Mouse (Mus musculus): ENCODE data around the gene Cpne1. TPM values are rescaled to one million over a fixed set of nuclear protein-coding genes. Genes with fewer than 3 reads are reported as not detected.

The Cpne1 gene
- polyA plus RNA-seq, 1 experiment from 2014 or later = 22.1 TPM

GRCm38 (mm10) chr2:156110627-156111357, 973 bp downstream of the Cpne1 start:
- Histone ChIP-seq H3K27ac (replicated peaks in 1 of 2; ENCODE audit: control insufficient read depth in 1 of 2, insufficient read depth in 1 of 2, low read depth in 2 of 2, low read length in 2 of 2) (peak overlapping the region; percentile 72 to 90), H3K4me2 (ENCODE audit: low read length) (peak overlapping the region; percentile 71), H3K4me1 (ENCODE audit: control insufficient read depth in 2 of 2, insufficient read depth in 2 of 2, low read length in 2 of 2) (peaks cover 2 to 16% of the 10 kb centered on the region in 2 experiments; a peak in 3 of 4 replicates), H3K9ac (ENCODE audit: low read length) (peak overlapping the region; percentile 93), H3K27me3 (ENCODE audit: control insufficient read depth, insufficient read depth, low read length) (no peaks in the 10 kb centered on the region), H3K36me3 (ENCODE audit: control insufficient read depth, insufficient read depth, low read length) (0 out of 2 replicates have a peak, but pooled peaks cover 4% of the 10 kb centered on the region), H3K9me3 (ENCODE audit: control insufficient read depth, low read length) (no peaks in the 10 kb centered on the region), H3K4me3 (ENCODE audit: control insufficient read depth in 1 of 2, insufficient read depth in 1 of 2, low read depth in 1 of 2, low read length in 2 of 2) (peak overlapping the region; percentile 80 to 93)
- WGBS = under 1% methylated on average over 16 of the region's 16 CpGs
- ATAC-seq (ENCODE audit: insufficient number of reproducible peaks, insufficient read depth, low FRiP score, low read depth) = peak; percentile 73

GRCm38 (mm10) chr2:156091926-156092325, 19.8 kb downstream of the Cpne1 start:
- 83% methylated on average over 5 of the region's 5 CpGs for WGBS
- ATAC-seq (ENCODE audit: insufficient number of reproducible peaks, insufficient read depth, low FRiP score, low read depth) = no peak
- Histone ChIP-seq H3K4me3 (ENCODE audit: control insufficient read depth in 1 of 2, insufficient read depth in 1 of 2, low read depth in 1 of 2, low read length in 2 of 2) (no peak overlapping the region), H3K36me3 (ENCODE audit: control insufficient read depth, insufficient read depth, low read length) (peaks cover 56% of the 10 kb centered on the region), H3K4me2 (ENCODE audit: low read length) (no peak overlapping the region), H3K9ac (ENCODE audit: low read length) (no peak overlapping the region), H3K9me3 (ENCODE audit: control insufficient read depth, low read length) (no peaks in the 10 kb centered on the region), H3K27me3 (ENCODE audit: control insufficient read depth, insufficient read depth, low read length) (no peaks in the 10 kb centered on the region), H3K4me1 (ENCODE audit: control insufficient read depth in 2 of 2, insufficient read depth in 2 of 2, low read length in 2 of 2) (peaks cover 0 to 2% of the 10 kb centered on the region in 2 experiments; a peak in 1 of 4 replicates), H3K27ac (replicated peaks in 1 of 2; ENCODE audit: control insufficient read depth in 1 of 2, insufficient read depth in 1 of 2, low read depth in 2 of 2, low read length in 2 of 2) (no peak overlapping the region)

- Histone ChIP-seq H3K9ac (ENCODE audit: low read length) (no peak overlapping the region), H3K36me3 (ENCODE audit: control insufficient read depth, insufficient read depth, low read length) (peaks cover 35% of the 10 kb centered on the region), H3K27me3 (ENCODE audit: control insufficient read depth, insufficient read depth, low read length) (no peaks in the 10 kb centered on the region), H3K4me2 (ENCODE audit: low read length) (no peak overlapping the region), H3K27ac (replicated peaks in 1 of 2; ENCODE audit: control insufficient read depth in 1 of 2, insufficient read depth in 1 of 2, low read depth in 2 of 2, low read length in 2 of 2) (no peak overlapping the region), H3K4me3 (ENCODE audit: control insufficient read depth in 1 of 2, insufficient read depth in 1 of 2, low read depth in 1 of 2, low read length in 2 of 2) (no peak overlapping the region), H3K9me3 (ENCODE audit: control insufficient read depth, low read length) (no peaks in the 10 kb centered on the region), H3K4me1 (ENCODE audit: control insufficient read depth in 2 of 2, insufficient read depth in 2 of 2, low read length in 2 of 2) (peaks cover 2 to 10% of the 10 kb centered on the region in 2 experiments; a peak in 1 of 4 replicates)
- ATAC-seq (ENCODE audit: insufficient number of reproducible peaks, insufficient read depth, low FRiP score, low read depth) = no peak
- WGBS = 94% methylated on average over 1 of the region's 1 CpGs
Observed at GRCm38 (mm10) chr2:156089799-156090198, 22.0 kb downstream of the Cpne1 start.

GRCm38 (mm10) chr2:156087391-156088110, 24.2 kb downstream of the Cpne1 start:
- Histone ChIP-seq H3K4me3 (ENCODE audit: control insufficient read depth in 1 of 2, insufficient read depth in 1 of 2, low read depth in 1 of 2, low read length in 2 of 2) (no peak overlapping the region), H3K36me3 (ENCODE audit: control insufficient read depth, insufficient read depth, low read length) (peaks cover 24% of the 10 kb centered on the region), H3K4me1 (ENCODE audit: control insufficient read depth in 2 of 2, insufficient read depth in 2 of 2, low read length in 2 of 2) (peaks cover 2 to 14% of the 10 kb centered on the region in 2 experiments; a peak in 1 of 4 replicates), H3K9me3 (ENCODE audit: control insufficient read depth, low read length) (no peaks in the 10 kb centered on the region), H3K27me3 (ENCODE audit: control insufficient read depth, insufficient read depth, low read length) (no peaks in the 10 kb centered on the region), H3K4me2 (ENCODE audit: low read length) (no peak overlapping the region), H3K27ac (replicated peaks in 1 of 2; ENCODE audit: control insufficient read depth in 1 of 2, insufficient read depth in 1 of 2, low read depth in 2 of 2, low read length in 2 of 2) (no peak overlapping the region), H3K9ac (ENCODE audit: low read length) (no peak overlapping the region)
- ATAC-seq (ENCODE audit: insufficient number of reproducible peaks, insufficient read depth, low FRiP score, low read depth) = no peak
- WGBS = 84% methylated on average over 7 of the region's 7 CpGs

GRCm38 (mm10) chr2:156084541-156084940, 27.2 kb downstream of the Cpne1 start:
- Histone ChIP-seq H3K27ac (replicated peaks in 1 of 2; ENCODE audit: control insufficient read depth in 1 of 2, insufficient read depth in 1 of 2, low read depth in 2 of 2, low read length in 2 of 2) (no peak overlapping the region), H3K4me2 (ENCODE audit: low read length) (no peak overlapping the region), H3K4me1 (ENCODE audit: control insufficient read depth in 2 of 2, insufficient read depth in 2 of 2, low read length in 2 of 2) (peaks cover 9 to 29% of the 10 kb centered on the region in 2 experiments; a peak in 3 of 4 replicates), H3K9me3 (ENCODE audit: control insufficient read depth, low read length) (no peaks in the 10 kb centered on the region), H3K4me3 (ENCODE audit: control insufficient read depth in 1 of 2, insufficient read depth in 1 of 2, low read depth in 1 of 2, low read length in 2 of 2) (no peak overlapping the region), H3K36me3 (ENCODE audit: control insufficient read depth, insufficient read depth, low read length) (peaks cover 13% of the 10 kb centered on the region), H3K9ac (ENCODE audit: low read length) (no peak overlapping the region), H3K27me3 (ENCODE audit: control insufficient read depth, insufficient read depth, low read length) (no peaks in the 10 kb centered on the region)
- no peak for ATAC-seq (ENCODE audit: insufficient number of reproducible peaks, insufficient read depth, low FRiP score, low read depth)
- WGBS = 85% methylated on average over 3 of the region's 3 CpGs

GRCm38 (mm10) chr2:156080391-156080790, 31.4 kb downstream of the Cpne1 start:
- no peak overlapping the region; a peak in 1 of 4 replicates for H3K27ac ChIP-seq (replicated peaks in 1 of 2; ENCODE audit: control insufficient read depth in 1 of 2, insufficient read depth in 1 of 2, low read depth in 2 of 2, low read length in 2 of 2)
- no peaks in the 10 kb centered on the region for H3K9me3 ChIP-seq (ENCODE audit: control insufficient read depth, low read length)
- no peak overlapping the region for H3K4me3 ChIP-seq (ENCODE audit: control insufficient read depth in 1 of 2, insufficient read depth in 1 of 2, low read depth in 1 of 2, low read length in 2 of 2)
- peaks cover 36% of the 10 kb centered on the region for H3K36me3 ChIP-seq (ENCODE audit: control insufficient read depth, insufficient read depth, low read length)
- H3K4me1 ChIP-seq (ENCODE audit: control insufficient read depth in 2 of 2, insufficient read depth in 2 of 2, low read length in 2 of 2) = peaks cover 11 to 19% of the 10 kb centered on the region in 2 experiments; a peak in 3 of 4 replicates
- 80% methylated on average over 7 of the region's 7 CpGs for WGBS
- no peaks in the 10 kb centered on the region for H3K27me3 ChIP-seq (ENCODE audit: control insufficient read depth, insufficient read depth, low read length)
- no peak overlapping the region for H3K4me2 ChIP-seq (ENCODE audit: low read length)
- no peak for ATAC-seq (ENCODE audit: insufficient number of reproducible peaks, insufficient read depth, low FRiP score, low read depth)
- H3K9ac ChIP-seq (ENCODE audit: low read length) = no peak overlapping the region

- Histone ChIP-seq H3K4me2 (ENCODE audit: low read length) (no peak overlapping the region), H3K9ac (ENCODE audit: low read length) (no peak overlapping the region), H3K27me3 (ENCODE audit: control insufficient read depth, insufficient read depth, low read length) (no peaks in the 10 kb centered on the region), H3K4me1 (ENCODE audit: control insufficient read depth in 2 of 2, insufficient read depth in 2 of 2, low read length in 2 of 2) (peaks cover 11 to 19% of the 10 kb centered on the region in 2 experiments; a peak in 3 of 4 replicates), H3K36me3 (ENCODE audit: control insufficient read depth, insufficient read depth, low read length) (peaks cover 43% of the 10 kb centered on the region), H3K4me3 (ENCODE audit: control insufficient read depth in 1 of 2, insufficient read depth in 1 of 2, low read depth in 1 of 2, low read length in 2 of 2) (no peak overlapping the region), H3K9me3 (ENCODE audit: control insufficient read depth, low read length) (no peaks in the 10 kb centered on the region), H3K27ac (replicated peaks in 1 of 2; ENCODE audit: control insufficient read depth in 1 of 2, insufficient read depth in 1 of 2, low read depth in 2 of 2, low read length in 2 of 2) (peak overlapping the region in 1 of 2 experiments; percentile 25; a peak in 1 of 4 replicates)
- 24% methylated on average over 4 of the region's 4 CpGs for WGBS
- ATAC-seq (ENCODE audit: insufficient number of reproducible peaks, insufficient read depth, low FRiP score, low read depth) = no peak
Observed at GRCm38 (mm10) chr2:156079674-156080073, 32.1 kb downstream of the Cpne1 start.

Measured in heart, embryonic 14.5 days (tissue).